Mouse (Mus musculus) forebrain, embryonic 12.5 days (tissue): ENCODE measurements around the gene Samd5. TPM values are rescaled to one million over a fixed set of nuclear protein-coding genes. Genes with fewer than 3 reads are reported as not detected.
A peak's percentile ranks its signal among the peaks of the same experiment; 100 is the strongest.

ENCODE experiments used
- ATAC-seq: fragments of 200-750 bp; cut with Nextera tagmentation; 2 replicates; pipeline ENCODE4 v1.8.0; 2017; ENCODE audit warnings: moderate TSS enrichment; ENCODE audit not compliant: low FRiP score
- H3K27ac ChIP-seq: fragments of 300-500 bp; sonication (generic); 2 replicates; pipeline ENCODE4 v1.5.1; 2016; ENCODE audit warnings: mild to moderate bottlenecking
- H3K27me3 ChIP-seq: fragments of 300-500 bp; sonication (generic); 2 replicates; pipeline ENCODE4 v1.6.1; 2016; ENCODE audit warnings: mild to moderate bottlenecking
- H3K36me3 ChIP-seq: fragments of 300-500 bp; sonication (generic); replicated peaks from 2 replicates; pipeline ENCODE4 v1.6.1; 2016; ENCODE audit warnings: mild to moderate bottlenecking
- H3K4me1 ChIP-seq: fragments of 300-500 bp; sonication (generic); 2 replicates; pipeline ENCODE4 v1.6.1; 2016
- H3K4me2 ChIP-seq: fragments of 300-500 bp; sonication (generic); 2 replicates; pipeline ENCODE4 v1.6.1; 2016; ENCODE audit warnings: mild to moderate bottlenecking, moderate library complexity
- H3K4me3 ChIP-seq: fragments of 300-500 bp; sonication (generic); replicated peaks from 2 replicates; pipeline ENCODE4 v1.5.1; 2016; ENCODE audit warnings: mild to moderate bottlenecking
- H3K9ac ChIP-seq: fragments of 300-500 bp; sonication (generic); 2 replicates; pipeline ENCODE4 v1.6.1; 2016; ENCODE audit warnings: mild to moderate bottlenecking
- H3K9me3 ChIP-seq: fragments of 300-500 bp; sonication (generic); 2 replicates; pipeline ENCODE4 v1.6.1; 2016
- WGBS: fragments of 180-500 bp; shearing (Covaris S2); methylation state at CpG from one replicate; pipeline ENCODE4 v1.1.7; 2016; 5-methylcytosine and 5-hydroxymethylcytosine counted together
- polyA plus RNA-seq: library from polyadenylated mRNA; unstranded; fragments of >200 nt; fragmentation: Nextera tagmentation; extraction: Ambion mirVana; gene quantifications from 2 replicates; pipeline ENCODE4 v1.2.1, GENCODE M21; 2016

The Samd5 gene
- polyA plus RNA-seq = 5.9 and 6.2 TPM in 2 replicates

GRCm38 (mm10) chr10:9674561-9675521 lies at the start of gene Samd5:
Gene Samd5, minus strand, starts transcription at chr10:9675208.
- WGBS = under 1% methylated on average over 79 of the region's 91 CpGs
- Histone ChIP-seq H3K9ac (peak within 1 kb of the TSS; percentile 66), H3K9me3 (no peaks in the 10 kb centered on the region), H3K4me3 (peak within 1 kb of the TSS; percentile 67), H3K4me2 (peak within 1 kb of the TSS; percentile 96), H3K4me1 (peaks cover 17% of the 10 kb centered on the region), H3K27me3 (peaks cover 47% of the 10 kb centered on the region), H3K27ac (peak within 1 kb of the TSS; percentile 63; the same call in 1 of the 2 replicates), H3K36me3 (no peaks in the 10 kb centered on the region)
- ATAC-seq = peak; percentile 83

GRCm38 (mm10) chr10:9722519-9723303 lies 47.7 kb upstream of the Samd5 start:
- WGBS = 84% methylated on average over 11 of the region's 11 CpGs
- no peak for ATAC-seq
- no peaks in the 10 kb centered on the region for H3K4me1 ChIP-seq
- H3K4me2 ChIP-seq = no peak overlapping the region
- H3K27ac ChIP-seq = no peak overlapping the region
- no peak overlapping the region for H3K9ac ChIP-seq
- no peaks in the 10 kb centered on the region for H3K36me3 ChIP-seq
- no peaks in the 10 kb centered on the region for H3K9me3 ChIP-seq
- H3K4me3 ChIP-seq = no peak overlapping the region
- no peaks in the 10 kb centered on the region for H3K27me3 ChIP-seq

- Histone ChIP-seq H3K4me1 (no peaks in the 10 kb centered on the region), H3K9me3 (no peaks in the 10 kb centered on the region), H3K4me2 (no peak overlapping the region), H3K36me3 (no peaks in the 10 kb centered on the region), H3K27me3 (no peaks in the 10 kb centered on the region), H3K27ac (no peak overlapping the region), H3K9ac (no peak overlapping the region), H3K4me3 (no peak overlapping the region)
- WGBS = 77% methylated on average over 5 of the region's 5 CpGs
- no peak for ATAC-seq
Observed at GRCm38 (mm10) chr10:9720027-9720426, 45.0 kb upstream of the Samd5 start.

GRCm38 (mm10) chr10:9718086-9718485 lies 43.1 kb upstream of the Samd5 start:
- H3K4me3 ChIP-seq = no peak overlapping the region
- WGBS = 89% methylated on average over 5 of the region's 5 CpGs
- H3K4me1 ChIP-seq = no peaks in the 10 kb centered on the region
- no peak for ATAC-seq
- no peak overlapping the region for H3K9ac ChIP-seq
- H3K27me3 ChIP-seq = no peaks in the 10 kb centered on the region
- no peaks in the 10 kb centered on the region for H3K36me3 ChIP-seq
- H3K27ac ChIP-seq = no peak overlapping the region
- H3K9me3 ChIP-seq = no peaks in the 10 kb centered on the region
- H3K4me2 ChIP-seq = no peak overlapping the region

DNA sequence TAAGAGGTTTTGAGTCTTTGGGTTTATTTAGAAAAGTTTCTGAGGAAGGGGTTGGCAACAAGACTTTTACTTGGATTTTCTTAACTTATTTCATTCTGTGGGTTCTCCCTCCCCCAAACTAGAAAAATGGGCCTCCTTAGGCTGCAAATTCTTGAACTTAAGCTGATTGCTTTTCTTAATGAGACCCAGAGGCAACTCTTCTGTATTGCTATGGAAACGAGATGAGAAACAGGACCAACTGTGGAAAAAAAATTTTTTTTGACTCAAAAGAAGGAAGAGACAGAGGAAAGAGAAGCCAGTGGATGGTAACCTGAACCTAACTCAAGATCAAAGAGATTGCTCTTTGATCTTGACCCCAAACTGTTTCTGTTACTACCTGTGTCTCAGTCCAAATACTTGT lies 29.9 kb upstream of the Samd5 start:
- 50% methylated on average over 1 of the region's 1 CpGs for WGBS
- no peak for ATAC-seq
- Histone ChIP-seq H3K4me2 (no peak overlapping the region), H3K9me3 (no peaks in the 10 kb centered on the region), H3K4me1 (no peaks in the 10 kb centered on the region), H3K36me3 (no peaks in the 10 kb centered on the region), H3K9ac (no peak overlapping the region), H3K27me3 (no peaks in the 10 kb centered on the region), H3K27ac (no peak overlapping the region), H3K4me3 (no peak overlapping the region)

GRCm38 (mm10) chr10:9699071-9699761 lies 24.2 kb upstream of the Samd5 start:
- H3K4me2 ChIP-seq = no peak overlapping the region
- 94% methylated on average over 22 of the region's 22 CpGs for WGBS
- no peaks in the 10 kb centered on the region for H3K4me1 ChIP-seq
- no peak overlapping the region for H3K27ac ChIP-seq
- H3K4me3 ChIP-seq = no peak overlapping the region
- no peak overlapping the region for H3K9ac ChIP-seq
- H3K9me3 ChIP-seq = no peaks in the 10 kb centered on the region
- no peaks in the 10 kb centered on the region for H3K27me3 ChIP-seq
- ATAC-seq = no peak
- no peaks in the 10 kb centered on the region for H3K36me3 ChIP-seq

- no peak for ATAC-seq
- H3K4me1 ChIP-seq = 0 out of 2 replicates have a peak, but pooled peaks cover 2% of the 10 kb centered on the region
- no peaks in the 10 kb centered on the region for H3K27me3 ChIP-seq
- no peak overlapping the region for H3K27ac ChIP-seq
- H3K36me3 ChIP-seq = no peaks in the 10 kb centered on the region
- H3K9ac ChIP-seq = no peak overlapping the region
- WGBS = 83% methylated on average over 9 of the region's 9 CpGs
- H3K9me3 ChIP-seq = no peaks in the 10 kb centered on the region
- no peak overlapping the region for H3K4me3 ChIP-seq
- no peak overlapping the region for H3K4me2 ChIP-seq
Observed at GRCm38 (mm10) chr10:9698141-9698540, 23.1 kb upstream of the Samd5 start.

- ATAC-seq = peak; percentile 79; the same call in 1 of the 2 replicates
- Histone ChIP-seq H3K9me3 (no peaks in the 10 kb centered on the region), H3K36me3 (no peaks in the 10 kb centered on the region), H3K4me2 (no peak overlapping the region), H3K27me3 (no peaks in the 10 kb centered on the region), H3K9ac (no peak overlapping the region), H3K4me1 (0 out of 2 replicates have a peak, but pooled peaks cover 2% of the 10 kb centered on the region), H3K27ac (no peak overlapping the region), H3K4me3 (no peak overlapping the region)
- 14% methylated on average over 6 of the region's 6 CpGs for WGBS
Observed at GRCm38 (mm10) chr10:9696543-9697141, 21.6 kb upstream of the Samd5 start.

DNA sequence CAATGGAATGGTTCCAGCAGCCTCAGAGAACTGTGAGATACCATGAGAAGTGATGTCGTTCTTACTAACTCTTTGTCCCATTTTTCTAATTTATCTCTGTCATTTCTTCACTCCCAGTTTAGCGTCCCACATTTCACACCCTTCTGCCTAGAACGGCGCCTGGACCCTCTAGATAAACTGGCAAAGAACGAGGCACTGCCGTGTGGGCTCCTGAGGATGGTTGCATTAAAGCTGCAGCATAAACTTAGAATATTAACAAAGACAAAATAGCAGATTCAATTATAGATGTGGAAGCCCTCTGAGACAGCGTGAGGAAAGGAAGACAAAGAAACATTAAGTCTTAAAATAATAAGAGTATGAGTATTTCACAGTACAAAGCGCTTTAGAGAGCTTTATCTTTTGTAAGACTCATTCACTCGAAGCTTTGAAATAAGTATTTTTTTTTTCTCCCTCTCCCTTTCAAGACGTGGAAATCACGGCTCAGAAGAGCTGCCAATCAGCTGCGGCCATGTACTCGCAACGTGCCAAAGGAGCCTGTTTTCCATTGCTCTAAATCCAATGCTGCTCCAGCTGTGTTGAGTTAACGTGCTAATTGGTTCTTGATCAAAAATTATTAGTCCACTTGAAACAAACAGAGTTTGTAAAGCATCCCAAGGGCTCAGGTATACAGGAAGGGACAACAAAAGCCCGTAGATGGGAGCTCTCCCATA lies 19.1 kb upstream of the Samd5 start:
- no peak for ATAC-seq
- H3K4me1 ChIP-seq = 0 out of 2 replicates have a peak, but pooled peaks cover 2% of the 10 kb centered on the region
- no peaks in the 10 kb centered on the region for H3K9me3 ChIP-seq
- WGBS = 40% methylated on average over 16 of the region's 16 CpGs
- H3K4me3 ChIP-seq = no peak overlapping the region
- H3K27me3 ChIP-seq = no peaks in the 10 kb centered on the region
- H3K4me2 ChIP-seq = no peak overlapping the region
- no peaks in the 10 kb centered on the region for H3K36me3 ChIP-seq
- no peak overlapping the region for H3K9ac ChIP-seq
- H3K27ac ChIP-seq = no peak overlapping the region

- H3K4me3 ChIP-seq = no peak overlapping the region
- no peak for ATAC-seq
Observed at GRCm38 (mm10) chr10:9680928-9681327, 5.9 kb upstream of the Samd5 start.

DNA sequence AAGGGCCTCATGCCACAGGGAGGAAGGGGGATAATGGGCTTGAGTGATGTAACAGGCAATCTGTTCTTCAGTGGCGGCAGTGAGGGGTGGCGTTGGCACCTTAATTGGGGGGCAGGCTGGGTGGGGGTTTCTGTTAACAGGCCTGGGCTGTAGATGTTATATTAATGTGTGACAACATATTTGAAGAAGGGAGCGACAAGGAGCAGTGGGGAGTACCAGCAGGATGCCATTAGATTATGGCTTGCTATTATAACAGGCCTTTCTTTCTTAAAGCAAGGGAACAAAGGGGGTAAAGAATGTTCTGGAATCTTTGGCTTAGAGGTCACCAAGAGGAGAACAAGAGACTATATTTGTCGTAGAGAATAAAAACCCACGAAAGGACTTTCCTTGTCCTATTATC lies 4.9 kb upstream of the Samd5 start:
- Histone ChIP-seq H3K4me2 (no peak overlapping the region), H3K36me3 (no peaks in the 10 kb centered on the region), H3K9me3 (no peaks in the 10 kb centered on the region), H3K27me3 (peaks cover 29% of the 10 kb centered on the region), H3K4me3 (no peak overlapping the region), H3K9ac (no peak overlapping the region), H3K27ac (no peak overlapping the region), H3K4me1 (peaks cover 14% of the 10 kb centered on the region)
- WGBS = 17% methylated on average over 5 of the region's 5 CpGs
- no peak for ATAC-seq

More at GRCm38 (mm10) chr10:9680928-9681327, 5.9 kb upstream of the Samd5 start:
- Histone ChIP-seq H3K4me1 (peaks cover 10% of the 10 kb centered on the region), H3K4me2 (no peak overlapping the region), H3K27me3 (peaks cover 21% of the 10 kb centered on the region), H3K27ac (no peak overlapping the region), H3K9me3 (no peaks in the 10 kb centered on the region), H3K9ac (no peak overlapping the region), H3K36me3 (no peaks in the 10 kb centered on the region)
- 92% methylated on average over 6 of the region's 6 CpGs for WGBS
